Mouse (Mus musculus) cerebellum, adult 11 months (tissue): ENCODE measurements around the gene Ncln.

Source experiments
- DNase-seq: peaks from one replicate; pipeline ENCODE4 v3.0.0; 2022

Ncln gene

GRCm38 (mm10) chr10:81510246-81510810 lies 14.1 kb upstream of the Ncln start:
- DNase-seq: no peak

DNA sequence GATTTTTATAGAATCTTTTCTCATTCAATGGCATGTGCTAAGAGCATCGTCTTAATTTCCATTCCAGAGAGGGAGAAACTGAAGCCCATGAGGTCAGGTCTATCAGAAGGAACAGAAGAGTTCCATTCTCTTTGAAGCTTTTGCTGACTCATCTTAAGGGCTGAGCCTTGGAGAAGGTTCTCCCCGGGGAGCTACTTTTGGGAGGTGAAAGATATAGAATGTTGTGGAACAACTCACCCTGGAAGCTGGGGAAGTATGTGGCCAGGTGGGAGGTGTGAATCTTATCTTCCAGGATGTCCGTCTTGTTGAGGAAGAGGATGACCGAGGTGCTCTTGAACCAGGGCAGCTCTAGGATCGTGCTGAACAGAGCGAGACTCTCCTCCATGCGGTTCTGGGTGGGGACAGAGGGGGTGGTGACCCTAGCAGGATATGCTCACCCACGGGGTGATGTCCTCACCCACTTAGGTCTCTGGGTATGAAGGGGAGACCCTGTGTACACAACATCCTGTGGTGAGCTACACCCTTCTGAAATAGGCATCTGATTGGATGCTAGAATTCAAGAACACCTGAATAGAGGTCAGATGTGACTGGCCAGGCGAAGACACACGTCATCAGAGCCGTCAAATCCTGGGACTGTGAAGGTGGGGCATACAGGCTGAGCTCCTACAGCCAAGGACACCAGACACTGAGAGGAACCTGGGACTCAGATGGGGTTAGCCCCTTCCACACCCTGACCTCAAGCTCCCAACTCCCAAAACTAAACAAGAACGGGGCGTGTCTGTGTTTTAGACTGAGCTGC lies 11.7 kb upstream of the Ncln start:
- DNase-seq: no peak

GRCm38 (mm10) chr10:81507095-81507494 lies 10.9 kb upstream of the Ncln start:
- DNase-seq: no peak

DNA sequence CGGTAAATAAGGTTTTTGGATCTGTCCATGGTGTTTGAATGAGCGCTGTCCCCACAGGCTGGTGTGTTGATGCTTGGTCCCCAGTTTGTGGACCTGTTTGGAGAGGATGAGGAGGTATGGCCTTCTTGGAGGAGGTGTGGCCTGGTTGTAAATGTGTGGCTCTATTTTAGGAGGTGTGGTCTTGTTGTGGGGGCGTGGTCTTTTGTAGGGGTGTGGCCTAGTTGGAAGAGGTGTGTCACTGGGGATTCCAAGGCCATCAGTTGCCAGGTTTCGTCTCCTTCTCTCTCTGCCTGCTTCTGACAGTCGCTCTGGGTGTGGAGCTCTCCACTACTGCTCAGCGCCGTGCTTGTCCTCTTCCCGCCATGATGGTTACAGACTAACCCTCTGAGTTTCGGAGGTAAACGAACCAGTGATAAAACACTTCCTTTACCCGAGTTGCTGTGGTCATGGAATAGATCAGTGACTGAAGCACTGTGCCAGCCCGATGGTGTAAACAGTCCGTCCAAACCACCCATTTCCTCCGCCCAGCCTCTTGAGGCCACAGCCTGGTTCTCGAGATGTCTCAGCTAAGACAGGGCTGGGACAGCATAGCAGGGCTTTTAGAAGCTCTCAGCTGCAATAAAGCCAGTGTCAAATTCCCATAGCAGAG lies 8.9 kb upstream of the Ncln start:
- no peak for DNase-seq

- DNase-seq: peak; percentile 91
Observed at GRCm38 (mm10) chr10:81502658-81503057, 6.5 kb upstream of the Ncln start.

DNA sequence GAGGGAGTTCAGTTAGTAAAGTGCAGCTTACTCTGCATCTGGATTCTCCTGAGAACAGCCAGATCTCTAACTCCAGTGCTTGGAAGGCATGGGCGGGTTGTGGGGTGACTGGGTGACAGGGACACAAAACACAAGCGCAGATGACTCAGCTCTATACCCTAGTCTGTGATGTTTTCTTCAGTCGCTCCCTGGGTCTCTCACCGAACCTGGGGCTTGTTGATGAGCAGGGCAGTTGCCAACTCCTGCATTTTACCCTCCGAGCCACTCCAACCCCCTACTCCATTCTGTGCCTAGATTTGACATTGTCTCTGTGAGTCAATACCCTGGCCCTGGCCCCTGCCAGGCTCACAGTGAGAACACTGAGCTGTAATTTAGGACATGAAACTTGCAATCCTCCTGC lies 5.7 kb upstream of the Ncln start:
- DNase-seq: no peak

DNA sequence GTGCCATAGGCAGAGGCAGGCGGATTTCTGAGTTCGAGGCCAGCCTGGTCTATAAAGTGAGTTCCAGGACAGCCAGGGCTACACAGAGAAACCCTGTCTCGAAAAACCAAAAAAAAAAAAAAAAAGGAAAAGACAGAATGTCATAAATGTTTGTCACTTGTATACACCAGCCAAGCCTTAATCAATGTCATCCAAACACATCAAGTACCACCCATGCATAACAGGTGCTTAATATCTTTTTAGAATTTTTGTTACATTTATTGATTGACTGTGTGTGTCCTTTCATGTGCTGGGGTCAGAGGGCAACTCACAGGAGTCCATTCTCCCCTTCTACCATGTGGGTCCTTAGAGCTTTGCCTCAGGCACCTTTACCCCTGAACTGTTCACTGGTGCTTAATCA lies 3.8 kb upstream of the Ncln start, which contains the start of gene S1pr4:
Gene S1pr4 (minus strand): TSS at position 101 of the 400 bp plus-strand sequence.
- DNase-seq: no peak

DNA sequence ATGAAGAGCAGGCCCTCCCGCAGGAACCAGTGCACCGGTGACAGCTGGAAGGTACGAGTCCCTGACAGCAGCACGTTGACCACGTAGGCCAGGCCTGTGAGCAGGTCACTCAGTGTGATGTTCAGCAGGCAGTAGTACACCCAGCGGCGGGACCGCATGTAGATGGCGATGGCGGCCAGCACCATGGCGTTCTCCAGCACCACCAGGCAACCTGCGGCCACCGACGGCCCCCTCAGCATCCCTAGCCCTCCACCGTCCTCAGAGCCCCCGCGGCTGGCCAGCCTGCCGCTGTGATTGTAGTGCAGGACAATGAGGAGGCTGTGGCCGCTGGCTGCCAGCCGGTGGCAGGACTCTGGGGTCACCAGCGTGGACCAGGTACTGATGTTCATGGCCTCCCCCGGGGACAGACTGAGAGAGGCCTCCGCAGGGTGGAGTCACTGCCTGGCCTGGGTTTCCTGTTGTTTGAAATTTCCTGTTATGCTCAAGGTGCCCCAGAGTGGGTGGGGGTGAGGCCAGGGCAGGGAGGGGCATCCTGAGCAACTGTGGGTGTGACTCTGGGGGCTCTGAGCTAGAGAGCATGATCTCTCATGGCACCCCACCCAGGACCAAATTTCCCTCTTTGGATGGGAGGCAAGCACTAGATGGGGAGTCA lies 3.2 kb upstream of the Ncln start:
- DNase-seq: no peak

- no peak for DNase-seq
Observed at GRCm38 (mm10) chr10:81498316-81499249, 2.4 kb upstream of the Ncln start.

GRCm38 (mm10) chr10:81497401-81498270 lies 1.4 kb upstream of the Ncln start:
- peak; percentile 50 for DNase-seq

GRCm38 (mm10) chr10:81496969-81497368 lies 777 bp upstream of the Ncln start:
- DNase-seq: no peak

DNA sequence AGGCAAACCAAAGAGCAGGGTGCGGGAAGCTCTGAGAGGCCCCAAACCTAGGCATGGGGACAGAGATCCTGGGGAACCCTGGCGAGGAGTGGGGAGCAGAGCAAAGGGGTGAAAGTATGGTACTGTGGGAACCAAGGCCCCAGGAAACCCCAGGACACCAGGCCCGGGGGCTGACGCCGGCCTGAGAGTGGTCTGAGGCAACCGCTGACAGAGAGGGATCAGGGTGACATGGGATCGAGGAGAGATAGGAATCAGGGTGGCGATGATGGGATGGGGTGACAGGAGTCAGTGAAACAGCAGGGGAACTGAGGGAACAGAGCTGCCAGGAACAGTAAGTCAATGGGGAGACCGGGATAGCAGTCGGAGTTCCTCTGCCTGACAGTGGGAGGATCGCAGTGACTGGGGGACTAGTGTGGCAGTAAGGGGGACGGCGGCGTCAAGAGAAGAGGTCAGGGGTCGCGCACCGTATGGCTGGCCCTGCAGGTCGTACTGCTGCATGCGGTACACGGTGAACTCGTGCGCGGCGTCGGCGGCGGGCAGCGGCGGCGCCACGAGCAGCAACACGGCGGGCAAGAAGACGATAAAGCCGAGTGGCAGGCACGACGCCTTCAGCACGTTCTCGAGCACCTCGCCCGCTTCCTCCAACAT lies 452 bp downstream of the Ncln start:
- DNase-seq: no peak

GRCm38 (mm10) chr10:81495151-81495550 lies 1.0 kb downstream of the Ncln start:
- DNase-seq: no peak

DNA sequence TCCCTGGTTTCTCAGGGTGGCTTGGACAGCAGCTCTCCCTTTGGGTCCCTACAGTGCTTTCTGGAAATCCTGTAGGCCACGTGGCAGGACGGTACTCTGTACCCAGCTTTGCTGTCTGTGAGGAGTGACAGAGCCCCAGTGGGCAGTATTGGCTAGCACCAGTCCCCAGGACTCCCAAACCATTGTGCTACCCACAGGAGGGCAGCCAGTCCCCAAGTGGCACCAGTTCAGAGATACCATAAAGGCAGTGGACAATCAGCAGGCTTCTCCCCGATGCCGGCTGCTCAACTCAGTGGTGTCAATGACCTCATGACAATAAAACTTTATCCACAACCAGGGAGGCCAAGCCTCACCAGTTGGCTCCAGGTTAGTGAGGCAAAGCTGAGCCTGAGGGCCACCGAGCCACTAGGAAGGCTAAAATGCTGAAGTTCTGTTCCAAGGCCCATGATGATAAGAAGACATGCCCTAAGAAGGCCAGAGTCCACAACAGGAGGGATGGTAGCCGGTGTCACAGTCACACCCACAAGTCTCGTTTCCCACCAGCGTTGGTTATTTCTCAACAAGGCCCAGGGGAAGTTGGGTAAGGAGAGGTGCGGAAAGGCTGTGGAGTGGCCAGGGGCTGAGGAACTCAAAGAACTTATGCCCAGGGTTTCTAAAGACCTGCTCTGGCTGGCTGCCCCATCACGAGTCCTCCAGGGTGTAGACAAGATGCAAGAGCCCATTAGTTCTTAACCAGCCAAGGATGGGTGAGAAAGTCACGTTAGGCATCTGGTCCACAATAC lies 1.7 kb downstream of the Ncln start:
- no peak for DNase-seq

GRCm38 (mm10) chr10:81493601-81494220 lies 2.5 kb downstream of the Ncln start:
- no peak for DNase-seq

- no peak for DNase-seq
Observed at GRCm38 (mm10) chr10:81492606-81493240, 3.5 kb downstream of the Ncln start.

GRCm38 (mm10) chr10:81491018-81491417 lies 5.2 kb downstream of the Ncln start:
- no peak for DNase-seq

DNA sequence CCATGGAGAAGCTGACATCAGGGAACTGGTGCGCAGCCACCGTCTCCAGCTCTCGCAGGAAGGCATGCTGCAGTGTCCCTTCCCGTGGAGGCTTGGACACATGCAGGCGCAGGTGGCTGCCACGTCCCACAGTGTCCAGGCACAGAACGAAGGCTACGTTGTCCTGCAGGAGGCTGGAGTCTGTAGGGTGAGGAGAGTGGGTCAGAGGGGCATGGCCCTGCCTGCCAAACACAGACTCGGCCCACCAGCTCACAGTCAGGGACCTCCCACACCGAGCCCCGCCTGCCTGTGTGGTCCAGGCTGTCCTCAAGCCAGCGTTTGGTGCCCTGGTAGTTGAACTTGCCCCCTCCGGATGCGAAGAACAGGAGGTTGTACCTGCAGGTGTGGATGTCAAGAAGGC lies 6.3 kb downstream of the Ncln start:
- no peak for DNase-seq

DNA sequence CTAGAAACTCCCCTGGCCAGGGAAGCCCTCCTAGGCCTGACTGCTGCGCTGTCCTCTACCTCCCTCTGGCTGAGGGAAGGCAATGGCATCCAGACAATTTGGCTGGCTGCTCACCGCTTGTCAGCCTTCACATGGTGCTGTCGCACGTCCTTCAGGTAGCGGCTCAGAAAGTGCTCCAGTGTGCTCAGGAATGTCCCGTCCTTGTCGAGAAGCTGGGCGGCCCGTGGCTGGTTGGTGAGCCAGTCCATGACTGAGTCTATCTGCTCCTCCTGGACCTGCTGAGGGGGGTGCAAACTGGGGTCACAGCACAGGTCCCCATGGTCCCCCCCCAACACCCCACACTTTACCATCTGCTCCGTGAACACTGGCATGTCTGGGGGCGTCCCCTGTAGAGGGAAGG lies 8.1 kb downstream of the Ncln start:
- DNase-seq: no peak
